ENCODE assay signal across 8 mouse cellular contexts in genomic region chr14:40924378-40925113, GRCm38 (mm10). TPM values are rescaled to one million over a fixed set of nuclear protein-coding genes. Genes with fewer than 3 reads are reported as not detected.
DNase-seq lines count a peak whose midpoint lies in the region; ATAC-seq lines count a peak whose summit lies in the region.

No protein-coding gene starts in this region.

- no peaks in the 10 kb centered on the region for H3K27me3 ChIP-seq in midbrain, embryonic 16.5 days (ENCODE audit: control insufficient read depth, insufficient read depth, low read depth, low read length)

- H3K36me3 ChIP-seq in midbrain, embryonic 16.5 days (ENCODE audit: control insufficient read depth, insufficient read depth, low read length): no peaks in the 10 kb centered on the region

- DNase-seq in adrenal gland, postnatal 10 days: peak; percentile 47
- DNase-seq in adrenal gland, postnatal 4 days (ENCODE audit: low spot score in 2 of 2): no peak
- DNase-seq in spleen, adult 18-20 months: peak; percentile 44 to 50
- no peak for DNase-seq in spleen, adult 12 weeks (ENCODE audit: low spot score)
- DNase-seq in kidney, adult 9 months: peak; percentile 76
- DNase-seq in lung, postnatal 14 days: peak; percentile 30
- no peak for DNase-seq in urinary bladder, postnatal 4 days (ENCODE audit: low spot score in 2 of 2)

- H3K9ac ChIP-seq in midbrain, embryonic 16.5 days (ENCODE audit: low read depth, low read length): no peak overlapping the region

- H3K27ac ChIP-seq in midbrain, embryonic 16.5 days (ENCODE audit: low read length): no peak overlapping the region

- no peak overlapping the region for H3K4me2 ChIP-seq in midbrain, embryonic 16.5 days (ENCODE audit: low read length)

- no peak for ATAC-seq in midbrain, embryonic 16.5 days

- no peak overlapping the region for H3K4me3 ChIP-seq in midbrain, embryonic 16.5 days (ENCODE audit: low read depth, low read length)

- 82% methylated on average over 10 of the region's 10 CpGs for WGBS in midbrain, embryonic 16.5 days

- no peaks in the 10 kb centered on the region for H3K9me3 ChIP-seq in midbrain, embryonic 16.5 days (replicated peaks; ENCODE audit: control insufficient read depth, low read length, poor library complexity, severe bottlenecking)

- H3K4me1 ChIP-seq in midbrain, embryonic 16.5 days (ENCODE audit: control insufficient read depth, insufficient read depth, low read length): 0 out of 2 replicates have a peak, but pooled peaks cover 2% of the 10 kb centered on the region

RNA-seq across cellular contexts. Expression of gene Sh2d4b, which starts 31.5 kb away (rescaled TPM):
- total RNA-seq in adrenal gland, postnatal 10 days (2021): 1 to 10 TPM; 1.5 to 1.7 TPM
- total RNA-seq in adrenal gland, postnatal 4 days (2021): 1 to 10 TPM; 3.4 to 3.6 TPM
- 0.99 and 1.6 TPM in 2 replicates for polyA plus RNA-seq in midbrain, embryonic 16.5 days (2015; fragmentation: Nextera tagmentation; extraction: Ambion mirVana)

RNA-seq across cellular contexts. Expression of gene Tspan14, which starts 42.1 kb away (rescaled TPM):
- total RNA-seq in adrenal gland, postnatal 10 days (2021): 10 to 100 TPM; 50.0 to 53.8 TPM
- 10 to 100 TPM; 54.0 to 57.9 TPM for total RNA-seq in adrenal gland, postnatal 4 days (2021)
- polyA plus RNA-seq in midbrain, embryonic 16.5 days (2015; fragmentation: Nextera tagmentation; extraction: Ambion mirVana): 61.7 and 66.1 TPM in 2 replicates

Comparison
In these comparisons a context has a peak if more than half of its experiments do, and no peak if none do; other contexts are left out.
1. DNase-seq: peak in adrenal gland, postnatal 10 days (single experiment), spleen, adult 18-20 months (2 of 2), kidney, adult 9 months (single experiment) and lung, postnatal 14 days (single experiment); none in adrenal gland, postnatal 4 days (0 of 2), spleen, adult 12 weeks (single experiment) and urinary bladder, postnatal 4 days (0 of 2).